Mouse (Mus musculus): Measurements from ENCODE around the gene Mrrf.

The Mrrf gene

DNA sequence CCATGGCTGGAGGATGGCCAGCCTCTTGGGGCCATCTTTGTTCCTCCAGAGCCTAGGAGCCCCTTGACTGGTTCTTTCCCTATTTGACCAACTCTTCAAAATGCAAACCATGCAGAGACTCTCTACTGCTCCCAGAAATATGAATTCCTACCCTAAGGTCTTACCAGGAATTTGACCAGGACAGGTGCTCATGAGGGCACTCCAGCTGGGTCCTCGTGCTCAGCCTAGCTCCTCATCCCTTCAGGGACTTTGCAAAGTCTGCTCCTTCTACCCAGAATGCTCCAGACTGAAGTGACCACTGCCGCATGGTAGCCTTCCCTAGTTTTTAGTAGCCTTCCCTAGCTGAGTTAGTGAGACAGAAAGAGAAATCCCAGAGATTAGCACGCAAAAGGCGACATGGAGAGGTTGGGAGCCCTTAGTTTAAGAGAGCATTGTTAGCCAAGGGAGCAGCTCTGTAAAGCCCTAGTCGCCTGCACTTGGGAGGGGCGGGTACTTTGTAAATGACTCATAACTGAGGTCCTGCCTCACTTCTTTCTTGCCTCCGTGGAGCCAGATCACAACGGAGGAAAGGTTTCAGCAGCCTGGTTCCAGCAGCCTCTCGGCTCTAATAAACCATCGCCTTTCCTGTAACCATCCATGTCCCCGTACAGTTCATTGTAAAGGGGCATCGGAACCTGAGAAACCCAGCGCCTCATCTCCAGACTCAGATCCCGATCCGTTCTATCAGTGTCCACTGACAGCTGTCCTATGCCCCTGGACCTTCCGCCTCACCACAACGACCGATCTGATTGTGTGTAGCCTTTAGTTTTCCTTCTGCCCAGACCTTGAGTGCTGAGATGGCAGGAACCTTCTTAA lies 65.8 kb downstream of the Mrrf start:
- CTCF ChIA-PET, result no interaction called here

DNA sequence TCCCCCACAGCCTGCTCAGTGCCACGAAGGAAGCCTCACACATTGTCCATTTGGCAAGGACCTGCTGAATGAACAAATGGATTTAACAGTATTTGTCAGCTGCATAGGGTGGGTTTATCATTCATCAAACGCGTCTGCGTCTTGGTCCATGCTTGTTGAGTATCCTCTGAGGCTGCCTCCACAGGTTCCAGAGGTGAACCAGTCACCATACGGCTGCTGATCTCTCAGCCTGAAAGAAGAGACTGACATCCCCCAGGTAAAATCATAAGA lies 66.4 kb downstream of the Mrrf start:
- CTCF ChIA-PET, result no interaction called here

DNA sequence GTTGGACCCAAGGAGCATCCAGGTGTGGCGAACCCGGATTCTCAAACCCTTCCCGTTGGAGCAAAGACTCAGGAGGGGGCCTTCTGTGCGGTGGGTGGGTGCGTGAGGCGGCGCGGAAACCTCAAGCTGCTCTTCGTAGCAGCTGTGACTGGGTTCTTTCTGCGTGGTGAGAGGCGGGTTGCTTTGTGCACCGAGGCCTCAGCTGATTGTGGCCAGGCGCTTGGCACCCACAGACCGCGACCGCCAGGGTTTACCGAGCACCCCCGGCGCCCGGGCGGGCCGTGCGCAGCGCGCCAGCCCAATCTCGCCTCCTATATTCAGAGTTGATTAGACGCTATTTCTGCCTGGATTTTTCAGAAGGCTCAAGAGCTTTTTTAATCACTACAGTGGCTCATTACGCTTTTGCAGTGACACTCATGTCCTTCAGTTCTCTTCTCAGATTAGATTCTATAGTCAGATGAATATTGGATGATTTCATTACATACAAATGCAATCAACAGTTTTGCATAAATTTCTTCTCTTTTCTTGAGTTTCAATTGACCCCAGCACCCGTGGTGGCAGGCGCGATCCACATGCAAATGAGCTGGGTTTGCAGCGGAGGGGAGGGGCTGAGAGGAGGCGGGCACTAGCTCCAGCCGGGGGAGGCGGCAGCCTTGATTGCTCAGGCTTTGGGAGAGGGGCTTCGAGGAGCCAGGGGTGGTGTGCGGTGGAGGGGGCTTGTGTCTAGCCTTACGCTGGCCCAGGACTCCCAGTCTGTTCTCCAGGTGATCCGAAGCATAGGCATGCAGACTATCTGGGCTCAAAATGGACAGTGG lies 67.0 kb downstream of the Mrrf start:
- CTCF ChIA-PET, result no interaction called here

DNA sequence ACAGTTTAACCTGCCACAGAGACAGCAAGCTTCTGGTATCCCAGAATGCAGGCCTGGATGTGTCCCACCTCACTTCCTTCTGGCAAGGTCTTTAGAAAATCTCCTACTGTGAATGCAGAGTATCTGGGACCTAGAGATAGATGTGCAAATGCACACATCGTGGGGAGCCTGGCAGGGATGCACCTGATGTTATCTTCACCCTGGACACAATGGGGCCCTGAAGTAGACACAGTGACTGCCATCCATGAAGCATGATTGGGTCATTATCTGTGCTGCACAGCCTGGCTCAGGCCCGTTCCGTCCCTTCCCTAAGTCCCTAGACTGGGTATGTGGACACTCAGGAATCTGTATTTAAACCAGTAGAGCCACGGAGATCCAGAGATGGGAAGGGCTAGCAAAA lies 68.4 kb downstream of the Mrrf start:
- CTCF ChIA-PET, result no interaction called here

DNA sequence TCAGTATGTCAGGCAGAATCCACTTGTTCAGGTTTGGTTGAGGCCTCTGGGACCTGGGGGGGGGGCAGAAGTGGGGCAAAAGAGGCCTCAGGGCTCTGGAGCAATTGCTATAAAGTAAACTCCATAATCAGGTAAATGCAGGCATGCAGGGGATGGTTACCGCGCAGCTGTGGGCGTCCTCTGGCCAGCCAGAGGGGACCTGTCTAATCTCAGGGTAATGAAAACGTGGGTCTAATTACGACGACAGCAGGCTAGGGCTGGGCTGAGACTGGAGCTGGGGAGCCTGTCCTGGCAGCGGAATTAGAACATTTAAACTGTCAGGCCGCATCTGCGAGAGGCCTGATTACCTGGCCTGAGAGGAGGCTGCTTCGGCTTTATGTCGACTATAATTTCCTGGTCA lies 70.9 kb downstream of the Mrrf start:
- CTCF ChIA-PET, result no interaction called here

DNA sequence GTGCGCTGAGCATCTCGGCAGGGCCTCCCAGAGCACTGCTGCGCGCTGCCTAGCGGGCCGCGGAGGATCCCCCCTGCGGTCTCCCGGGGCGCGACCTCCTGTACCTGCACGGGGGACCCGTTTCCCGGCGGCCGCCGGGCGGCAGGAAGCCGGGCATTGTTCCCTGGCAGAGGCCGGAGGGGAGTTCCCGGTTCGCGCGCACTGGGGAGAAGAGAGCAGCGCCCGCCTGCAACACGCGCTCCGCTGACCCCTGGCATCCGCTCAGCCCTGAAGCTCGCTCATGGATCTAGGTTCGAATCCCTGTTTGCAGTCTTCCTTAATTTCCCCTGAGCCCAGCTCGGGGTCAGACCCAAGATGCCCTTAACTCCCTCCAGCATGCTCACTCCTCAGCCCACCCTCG lies 74.6 kb downstream of the Mrrf start:
- CTCF ChIA-PET, result interaction anchor here (0.6 kb wide), 1 partner anchor 208 kb away, joined by 3 read pairs; no protein-coding TSS in a partner anchor

DNA sequence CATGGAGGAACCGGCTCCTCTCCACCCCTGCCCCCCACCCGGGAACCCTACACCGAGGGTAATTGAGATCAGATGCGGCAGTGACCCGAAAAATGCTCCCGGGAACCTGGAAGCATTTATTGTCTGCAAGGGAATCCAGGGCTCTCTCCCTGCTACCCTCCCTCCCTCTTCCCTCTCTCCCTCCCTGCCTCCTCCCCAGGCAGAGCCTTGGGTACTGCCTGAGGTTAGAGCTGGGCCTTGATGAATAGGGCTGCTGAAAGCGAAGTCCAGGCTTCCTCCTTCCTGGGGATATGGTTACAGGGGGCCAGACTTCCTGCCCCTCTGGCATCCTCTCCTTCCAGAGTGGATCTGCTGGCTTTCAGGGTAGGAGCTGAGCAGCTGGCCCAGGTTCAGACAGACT lies 75.6 kb downstream of the Mrrf start:
- CTCF ChIA-PET, result no interaction called here

DNA sequence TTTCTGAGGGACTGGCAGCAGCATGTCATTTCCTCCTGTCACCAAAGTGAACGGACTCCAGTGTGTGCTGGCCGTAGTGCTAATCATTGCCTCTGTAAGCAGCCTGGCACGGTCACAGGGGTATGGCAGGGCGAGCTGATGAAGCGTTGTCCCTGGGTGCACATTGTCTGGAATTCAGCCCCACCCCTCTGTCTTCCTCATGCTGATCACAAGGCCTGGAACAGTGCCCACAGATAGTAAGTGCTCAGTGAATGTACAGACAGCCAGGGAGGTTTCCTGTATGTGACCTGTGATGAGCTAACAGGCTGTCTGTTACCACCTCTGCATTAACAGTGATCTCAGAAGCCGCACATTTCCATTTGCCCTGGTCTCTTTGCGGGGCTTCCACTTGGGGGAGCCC lies 76.9 kb downstream of the Mrrf start:
- CTCF ChIA-PET, result no interaction called here

DNA sequence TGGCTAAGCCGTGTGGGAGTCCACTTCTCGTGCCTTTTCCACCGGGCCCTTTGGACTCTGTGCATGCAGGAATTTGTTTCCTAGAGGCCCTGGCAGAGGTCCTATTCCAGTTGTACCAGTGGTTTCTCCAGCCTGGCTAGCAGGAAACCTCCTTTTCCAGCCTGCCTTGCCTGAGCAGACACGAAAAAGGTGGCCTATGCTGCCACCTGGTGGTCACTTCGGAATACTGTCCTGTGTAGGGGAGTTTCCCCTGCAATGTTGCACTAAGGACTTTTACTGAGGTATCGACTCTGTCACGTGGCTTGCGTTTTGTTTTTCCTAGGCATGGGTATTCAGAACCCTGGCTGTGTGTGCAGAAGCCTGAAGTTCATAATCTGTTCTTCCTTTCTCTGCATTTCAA lies 77.8 kb downstream of the Mrrf start:
- CTCF ChIA-PET, result no interaction called here

DNA sequence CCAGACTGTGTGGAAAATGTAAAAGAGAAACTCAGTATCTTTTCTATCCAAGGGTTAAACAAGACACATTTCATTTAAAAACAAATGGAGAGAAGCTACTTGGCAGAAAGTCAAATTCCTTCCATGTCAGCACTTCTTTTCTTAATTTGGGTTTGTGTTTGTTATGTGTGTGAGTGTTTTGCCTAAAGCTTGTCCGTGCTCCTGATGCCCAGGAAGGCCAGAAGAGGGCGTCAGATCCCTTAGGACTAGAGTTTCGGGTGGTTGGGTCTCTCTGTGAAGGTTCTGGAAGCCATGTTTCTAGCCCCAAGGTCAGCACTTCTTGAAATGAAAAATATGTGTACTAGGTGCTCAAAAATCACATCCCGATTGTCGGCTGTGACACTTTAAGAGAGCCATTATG lies 78.2 kb downstream of the Mrrf start:
- CTCF ChIA-PET, result no interaction called here

DNA sequence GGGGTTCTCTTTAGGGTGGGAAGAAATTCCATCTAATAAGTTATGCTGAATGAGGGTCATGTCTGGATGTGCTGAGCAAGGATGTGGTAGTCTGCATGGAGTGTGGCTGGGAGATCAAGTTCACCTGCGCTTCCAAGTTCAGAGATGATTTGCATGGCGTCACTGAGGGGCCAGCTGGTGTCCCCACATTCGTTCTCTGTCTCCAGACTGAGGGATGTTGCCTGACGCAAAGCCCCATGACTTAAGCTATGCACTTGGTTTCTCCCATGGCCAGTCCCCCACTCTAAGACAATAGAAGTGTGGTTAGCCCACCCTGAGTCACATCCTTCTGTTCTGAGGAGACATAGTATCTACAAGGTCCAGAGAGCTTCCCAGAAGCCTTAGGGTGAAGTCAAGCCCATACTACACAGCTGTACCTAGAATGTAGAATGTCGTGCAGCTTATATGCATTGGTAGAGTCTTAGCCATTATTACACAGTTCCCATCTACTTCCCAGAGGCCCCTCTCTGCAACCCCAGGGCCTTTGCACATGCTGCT lies 79.1 kb downstream of the Mrrf start:
- CTCF ChIA-PET, result interaction anchor here (0.7 kb wide), 1 partner anchor 86 kb away, joined by 3 read pairs; no protein-coding TSS in a partner anchor

DNA sequence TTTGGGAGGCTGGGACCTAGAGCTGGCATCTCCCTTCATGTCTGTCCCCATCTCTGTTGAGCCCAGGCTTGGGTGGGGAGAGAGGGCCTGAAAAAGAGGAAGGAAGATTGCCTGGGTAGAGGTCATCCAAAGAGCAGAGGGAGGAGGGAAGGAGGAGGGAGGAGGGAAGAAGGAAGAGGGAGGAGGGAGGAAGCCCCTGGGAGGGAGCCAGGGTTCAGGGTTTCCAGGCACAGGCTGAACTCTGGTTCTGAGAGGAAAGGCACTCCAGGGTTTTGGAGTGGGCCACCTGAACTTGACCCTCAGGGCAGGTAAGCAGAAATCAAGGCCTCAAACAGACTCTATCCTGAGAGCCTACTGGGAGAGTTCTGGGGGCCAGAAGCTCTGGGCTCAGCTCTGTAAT lies 80.4 kb downstream of the Mrrf start:
- CTCF ChIA-PET, result interaction anchor here (0.7 to 1.1 kb wide), 2 partner anchors 61 to 168 kb away, joined by 3 to 6 read pairs; no protein-coding TSS in a partner anchor

DNA sequence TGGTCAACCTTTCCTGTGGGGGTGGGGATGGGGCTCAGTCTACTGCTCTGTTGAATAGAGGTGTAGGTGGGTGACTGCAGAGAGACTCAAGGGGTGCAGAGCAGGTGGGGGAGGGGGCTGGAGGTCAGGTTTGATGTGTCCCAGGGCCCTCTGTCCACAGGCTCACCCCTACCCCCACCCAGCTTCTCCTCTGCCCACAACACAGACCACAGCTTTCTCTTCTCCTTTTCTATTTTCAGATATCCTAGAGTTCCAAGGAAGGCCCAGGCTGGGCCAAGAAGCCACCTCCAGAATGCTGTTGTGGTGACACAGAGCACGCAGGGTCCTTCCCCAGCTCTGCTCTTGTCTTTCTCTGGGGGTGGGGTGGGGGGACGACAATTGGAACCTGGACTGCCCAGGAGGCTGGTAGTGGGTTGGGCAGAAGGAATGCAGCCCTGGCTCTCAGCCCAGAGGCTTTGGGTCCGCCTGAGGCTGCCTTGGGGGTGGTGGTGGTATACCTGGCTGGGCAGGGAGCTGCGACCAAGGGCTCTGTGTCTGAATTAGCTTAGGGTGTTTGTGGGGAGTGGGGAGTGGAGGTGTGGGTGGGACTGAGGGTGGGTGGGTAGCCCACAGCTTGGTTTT lies 80.9 kb downstream of the Mrrf start:
- CTCF ChIA-PET, result interaction anchor here (0.7 to 1.1 kb wide), 2 partner anchors 62 to 168 kb away, joined by 3 to 6 read pairs; no protein-coding TSS in a partner anchor

DNA sequence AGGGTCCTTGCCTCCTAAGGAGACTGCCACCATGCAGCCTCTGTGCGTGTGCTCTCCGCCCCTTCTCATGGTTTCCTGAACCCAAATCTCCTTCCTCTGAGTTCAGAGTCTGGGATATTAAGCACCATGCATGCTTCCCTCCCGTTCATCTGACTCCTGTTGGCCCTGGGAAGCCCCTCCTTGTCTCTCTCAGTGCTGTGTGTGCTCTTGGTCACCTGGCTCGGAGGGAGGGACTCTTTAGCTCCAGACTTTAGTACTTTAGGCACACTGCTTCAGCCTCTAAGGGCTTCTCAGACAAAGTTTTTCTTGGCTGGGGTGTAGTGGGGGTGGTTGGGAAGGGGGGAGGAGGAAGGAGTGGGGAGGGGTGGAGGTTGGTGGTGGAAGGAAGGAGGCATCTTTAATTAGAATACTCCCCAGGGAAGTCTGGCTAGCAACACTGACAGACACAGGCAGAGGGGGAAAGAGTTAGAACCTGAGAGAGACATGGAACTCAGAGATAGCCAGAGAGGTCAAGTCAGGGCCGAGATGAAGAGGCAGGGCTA lies 81.6 kb downstream of the Mrrf start:
- CTCF ChIA-PET, result no interaction called here

DNA sequence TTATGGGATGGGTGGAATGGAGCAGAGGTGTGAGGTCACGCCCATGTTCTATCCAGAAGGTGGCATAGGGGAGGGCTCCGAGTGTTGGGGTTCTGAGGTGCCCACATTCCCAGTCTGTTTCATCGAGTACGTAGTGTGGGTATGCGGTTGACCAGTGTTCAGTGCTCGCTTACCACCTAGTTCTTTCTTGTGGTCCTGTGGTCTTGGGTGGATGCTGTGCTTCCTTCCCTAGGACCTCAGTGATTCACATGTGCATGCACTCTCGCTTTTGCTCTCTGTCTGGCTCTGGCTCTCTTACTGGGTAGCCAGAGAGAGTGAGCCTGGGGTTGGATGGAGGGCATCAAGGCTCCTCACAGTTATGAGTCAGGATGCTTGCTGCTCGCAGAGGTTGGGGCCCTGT lies 83.9 kb downstream of the Mrrf start:
- CTCF ChIA-PET, result no interaction called here

DNA sequence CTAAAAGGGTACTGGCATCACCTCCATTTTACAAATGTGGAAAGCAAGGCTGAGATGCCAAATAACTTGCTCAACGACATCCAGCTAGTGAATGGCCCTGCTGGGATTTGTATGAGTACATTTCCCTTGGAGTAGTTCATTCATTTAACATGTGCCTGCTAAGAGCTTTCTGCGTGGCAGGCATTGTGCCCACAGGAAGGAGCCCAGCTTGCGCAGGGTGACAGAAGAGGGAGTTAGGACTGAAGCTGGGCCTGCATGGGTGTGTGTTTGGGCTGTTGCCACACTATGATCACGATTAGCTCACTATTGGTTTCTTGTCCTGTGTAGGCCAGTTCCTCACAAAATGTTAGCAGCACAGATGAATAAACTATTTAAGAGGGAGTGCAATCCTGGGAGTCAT lies 84.7 kb downstream of the Mrrf start:
- CTCF ChIA-PET, result no interaction called here

DNA sequence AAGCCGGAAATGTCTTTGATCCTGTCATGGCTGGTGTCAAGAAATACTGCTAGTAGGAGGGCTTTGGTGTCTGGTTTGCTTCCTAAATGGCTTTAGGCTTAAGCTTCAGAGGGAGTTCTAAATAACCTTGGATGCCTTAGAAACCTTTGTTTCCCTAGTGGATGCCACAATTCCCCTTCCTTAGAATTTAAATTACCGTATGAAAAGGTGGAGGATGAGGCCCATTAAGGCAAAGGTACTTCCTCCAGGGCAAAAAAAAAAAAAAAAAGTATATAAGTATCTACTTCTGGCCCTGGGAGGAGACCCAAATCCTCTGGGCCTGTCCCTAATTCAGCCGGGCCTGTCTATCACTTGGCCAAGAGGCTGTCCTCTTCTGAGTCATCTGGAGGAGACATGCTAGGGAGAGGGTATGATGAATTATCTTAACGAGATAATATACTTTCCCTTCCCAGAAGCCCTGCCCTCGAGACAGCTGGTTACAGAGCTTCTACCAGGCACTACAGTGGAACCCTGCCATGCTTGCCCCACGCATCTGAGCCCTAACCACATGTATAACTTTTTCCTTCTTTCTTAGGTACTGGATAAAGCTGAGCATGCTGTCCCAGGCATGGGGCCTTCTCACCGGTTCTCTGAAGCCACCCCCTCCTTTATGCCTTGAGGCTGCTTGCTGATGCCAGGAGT lies 86.1 kb downstream of the Mrrf start:
- CTCF ChIA-PET, result no interaction called here

DNA sequence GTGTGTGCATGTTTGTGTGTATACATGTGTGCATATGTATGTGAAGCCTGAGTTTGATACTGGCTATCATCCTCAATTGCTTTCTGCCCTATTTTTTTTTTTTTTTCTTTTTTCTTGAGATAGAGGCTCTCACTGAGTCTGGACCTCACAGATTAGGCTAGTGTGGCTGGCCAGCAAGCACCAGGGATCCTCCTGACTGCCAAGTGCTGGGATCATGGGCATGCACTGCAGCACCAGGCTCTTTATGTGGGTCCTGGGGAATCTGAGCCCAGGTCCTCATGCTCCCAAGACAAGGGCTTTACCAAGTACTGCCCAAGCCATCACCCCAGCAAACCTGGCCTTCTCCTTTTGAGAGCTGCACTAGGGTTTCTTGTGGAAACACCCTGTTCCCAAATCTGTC lies 87.2 kb downstream of the Mrrf start:
- CTCF ChIA-PET, result no interaction called here

DNA sequence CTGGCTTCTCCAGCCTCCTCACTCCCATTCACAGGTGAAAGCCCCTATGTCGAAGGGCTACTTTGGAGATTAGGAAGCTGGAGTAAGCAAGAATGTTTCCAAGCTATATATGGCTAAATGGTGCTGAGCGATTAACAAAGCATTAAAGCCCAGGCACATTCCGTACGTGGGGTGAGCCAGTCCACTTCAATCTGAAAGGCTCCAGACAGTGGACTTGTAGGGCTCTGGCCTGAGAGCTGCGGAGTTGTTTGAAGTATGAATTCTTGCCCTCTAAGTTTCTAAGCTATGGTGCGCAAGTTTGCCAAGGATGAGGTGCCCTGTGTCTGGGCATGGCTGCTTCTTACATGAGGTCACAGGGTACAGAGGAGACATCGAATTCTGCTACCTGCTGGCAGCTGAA lies 88.0 kb downstream of the Mrrf start:
- CTCF ChIA-PET, result no interaction called here

DNA sequence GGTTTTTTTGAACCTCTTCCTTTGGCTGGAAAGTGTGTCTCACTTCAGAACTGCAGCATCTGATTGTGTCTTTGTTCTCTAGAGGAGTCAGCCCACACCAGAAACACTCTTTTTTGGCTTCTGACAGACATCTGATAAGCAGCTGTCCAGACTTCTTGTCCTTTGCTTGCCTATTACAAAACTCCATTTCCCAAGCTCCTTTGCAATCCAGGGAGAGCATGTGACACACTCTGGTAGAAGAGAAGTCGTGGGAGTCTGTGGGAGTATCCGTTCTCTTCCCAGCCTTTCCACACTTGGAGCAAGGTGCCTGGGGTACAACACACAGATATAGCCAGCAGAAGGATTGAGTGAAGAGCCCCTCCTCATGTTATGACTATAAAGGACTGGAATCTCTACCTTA lies 88.4 kb downstream of the Mrrf start:
- CTCF ChIA-PET, result no interaction called here

DNA sequence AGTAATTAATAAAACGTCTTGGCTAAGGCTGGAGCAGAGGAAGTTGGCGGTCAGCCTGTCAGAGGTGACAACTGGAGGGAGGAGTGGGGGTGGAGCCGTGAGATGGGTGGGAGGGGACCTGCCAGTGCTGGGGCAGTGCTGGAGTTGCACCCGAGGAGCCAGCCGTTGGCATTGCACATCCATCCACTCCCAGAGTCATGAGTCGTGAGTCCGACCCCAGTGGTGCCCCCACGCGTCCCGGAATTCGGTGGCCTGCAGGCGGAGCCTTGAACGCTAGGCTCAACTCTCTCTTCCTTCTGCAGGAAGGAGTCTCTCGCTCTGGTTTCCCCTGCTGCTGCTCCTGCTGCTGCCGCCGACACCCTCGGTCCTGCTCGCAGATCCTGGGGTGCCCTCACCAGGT lies 94.2 kb downstream of the Mrrf start, which contains the start of gene Ptgs1:
Gene Ptgs1 (plus strand): TSS at position 61 of the 400 bp plus-strand sequence.
- CTCF ChIA-PET, result no interaction called here

DNA sequence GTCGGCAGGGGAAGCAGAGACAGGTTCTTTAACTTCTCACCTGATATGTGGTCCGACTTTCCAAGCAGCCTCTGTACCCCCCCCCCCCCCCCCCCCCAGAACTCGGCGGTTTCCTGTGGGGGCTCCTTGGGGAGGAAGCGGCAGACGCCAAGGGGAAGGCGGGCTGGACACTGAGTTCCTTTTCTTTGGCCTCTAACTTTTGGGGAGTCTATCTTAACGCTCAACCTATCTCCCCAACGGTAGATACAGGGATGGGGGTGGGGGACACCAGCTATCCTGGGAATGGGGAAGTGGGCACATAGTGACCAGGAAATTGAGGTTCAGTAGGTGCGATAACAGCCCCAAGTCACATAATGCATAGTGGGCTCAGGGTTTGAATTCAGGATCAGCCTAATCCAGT lies 94.8 kb downstream of the Mrrf start:
- CTCF ChIA-PET, result no interaction called here
